Mouse (Mus musculus): ENCODE results near the gene Rpl10a.

- TF ChIP-seq MYB (IDR thresholded peaks at IDR 0.05; ENCODE audit: low read depth, low read length), result no peak
- no peak for TF ChIP-seq CTCF (IDR thresholded peaks at IDR 0.05 in 2 of 3, conservative IDR thresholded peaks at IDR 0.05 in 1 of 3; ENCODE audit: control insufficient read depth in 1 of 3, insufficient read depth in 1 of 3, low read depth in 2 of 3, low read length in 3 of 3, poor library complexity in 1 of 3, severe bottlenecking in 1 of 3)
- TF ChIP-seq MAFK (IDR thresholded peaks at IDR 0.05; ENCODE audit: borderline replicate concordance, low read depth, low read length), result no peak
- TF ChIP-seq MXI1 (IDR thresholded peaks at IDR 0.05; ENCODE audit: low read depth, low read length), result no peak
- no peak for TF ChIP-seq POLR2A (IDR thresholded peaks at IDR 0.05; ENCODE audit: control insufficient read depth in 1 of 2, insufficient read depth in 1 of 2, low read depth in 1 of 2, low read length in 2 of 2, poor library complexity in 1 of 2)
- TF ChIP-seq TAL1 (IDR thresholded peaks at IDR 0.05; ENCODE audit: low read length), result no peak
- TF ChIP-seq HCFC1 (IDR thresholded peaks at IDR 0.05; ENCODE audit: low read depth, low read length), result no peak
- TF ChIP-seq GABPA (IDR thresholded peaks at IDR 0.05; ENCODE audit: low read depth, low read length), result no peak
- TF ChIP-seq EP300 (IDR thresholded peaks at IDR 0.05; ENCODE audit: low read depth in 1 of 2, low read length in 2 of 2), result no peak
These were observed 43.7 kb downstream of the Rpl10a start for GRCm38 (mm10) chr17:28371941-28372340.
